Mouse (Mus musculus) layer of hippocampus, postnatal 25 days (tissue): Measurements from ENCODE around the gene Fkbp11. TPM values are rescaled to one million over a fixed set of nuclear protein-coding genes. Genes with fewer than 3 reads are reported as not detected.

ENCODE experiments used
- DNase-seq, 2 experiments: peaks; one replicate each; pipeline ENCODE4 v3.0.0; 2022; ENCODE audit warnings: mixed read lengths in 2 of 2, low spot score in 1 of 2; ENCODE audit errors: extremely low spot score in 1 of 2
- total RNA-seq, 2 experiments: library from RNA; stranded (reverse); gene quantifications; 2 replicates each; pipeline ENCODE4 v1.2.3; 2021

The Fkbp11 gene
- total RNA-seq, 2 experiments from 2014 or later = 1.0 to 1.5 TPM

- DNase-seq = no peak
These were observed 14.9 kb upstream of the Fkbp11 start for GRCm38 (mm10) chr15:98742766-98743428.

GRCm38 (mm10) chr15:98740219-98740618 is 12.2 kb upstream of the Fkbp11 start:
- no peak for DNase-seq

- DNase-seq = no peak
These were observed 10.8 kb upstream of the Fkbp11 start for GRCm38 (mm10) chr15:98738796-98739195.

- peak in 1 of 2 experiments; percentile 61 for DNase-seq
These were observed 9.9 kb upstream of the Fkbp11 start for GRCm38 (mm10) chr15:98737881-98738280.

GRCm38 (mm10) chr15:98736521-98736920 is 8.5 kb upstream of the Fkbp11 start:
- DNase-seq = no peak

- DNase-seq = no peak
These were observed 6.1 kb upstream of the Fkbp11 start for GRCm38 (mm10) chr15:98733976-98734566.

- no peak for DNase-seq
These were observed 5.4 kb upstream of the Fkbp11 start for GRCm38 (mm10) chr15:98733370-98733769.

GRCm38 (mm10) chr15:98732006-98732531 is 4.1 kb upstream of the Fkbp11 start:
- no peak for DNase-seq

GRCm38 (mm10) chr15:98730790-98731189 is 2.8 kb upstream of the Fkbp11 start:
- no peak for DNase-seq

- no peak for DNase-seq
These were observed 2.0 kb upstream of the Fkbp11 start for GRCm38 (mm10) chr15:98729791-98730545.

- DNase-seq = no peak
These were observed 368 bp upstream of the Fkbp11 start for GRCm38 (mm10) chr15:98728366-98728765.

GRCm38 (mm10) chr15:98726746-98727145 is 1.3 kb downstream of the Fkbp11 start:
- DNase-seq = no peak

- no peak for DNase-seq
These were observed 1.9 kb downstream of the Fkbp11 start for GRCm38 (mm10) chr15:98726079-98726478.

GRCm38 (mm10) chr15:98724441-98724840 is 3.6 kb downstream of the Fkbp11 start:
- no peak for DNase-seq

- DNase-seq = no peak
These were observed 5.1 kb downstream of the Fkbp11 start for GRCm38 (mm10) chr15:98722854-98723253.

- DNase-seq = no peak
These were observed 5.8 kb downstream of the Fkbp11 start for GRCm38 (mm10) chr15:98722191-98722590.

- DNase-seq = no peak
These were observed 10.7 kb downstream of the Fkbp11 start for GRCm38 (mm10) chr15:98717301-98717700.

GRCm38 (mm10) chr15:98714230-98714652 is 13.8 kb downstream of the Fkbp11 start:
- DNase-seq = no peak

- peak; percentile 69 to 88 for DNase-seq
These were observed 17.6 kb downstream of the Fkbp11 start for GRCm38 (mm10) chr15:98710442-98710841.

GRCm38 (mm10) chr15:98707766-98708372 is 20.1 kb downstream of the Fkbp11 start, which contains the start of gene Ccdc65:
Gene Ccdc65 (plus strand): TSS chr15:98708207.
- peak; percentile 70 to 91 for DNase-seq

GRCm38 (mm10) chr15:98704312-98704711 is 23.7 kb downstream of the Fkbp11 start:
- no peak for DNase-seq
